Mouse (Mus musculus) yolk sac, embryonic 10.5 days (tissue): ENCODE results near the gene Slc15a3.
A peak's percentile ranks its signal among the peaks of the same experiment; 100 is the strongest.

Source experiments
- DNase-seq: peaks from one replicate; pipeline ENCODE4 v3.0.0-alpha.2; 2017; ENCODE audit warnings: low spot score

The Slc15a3 gene

DNA sequence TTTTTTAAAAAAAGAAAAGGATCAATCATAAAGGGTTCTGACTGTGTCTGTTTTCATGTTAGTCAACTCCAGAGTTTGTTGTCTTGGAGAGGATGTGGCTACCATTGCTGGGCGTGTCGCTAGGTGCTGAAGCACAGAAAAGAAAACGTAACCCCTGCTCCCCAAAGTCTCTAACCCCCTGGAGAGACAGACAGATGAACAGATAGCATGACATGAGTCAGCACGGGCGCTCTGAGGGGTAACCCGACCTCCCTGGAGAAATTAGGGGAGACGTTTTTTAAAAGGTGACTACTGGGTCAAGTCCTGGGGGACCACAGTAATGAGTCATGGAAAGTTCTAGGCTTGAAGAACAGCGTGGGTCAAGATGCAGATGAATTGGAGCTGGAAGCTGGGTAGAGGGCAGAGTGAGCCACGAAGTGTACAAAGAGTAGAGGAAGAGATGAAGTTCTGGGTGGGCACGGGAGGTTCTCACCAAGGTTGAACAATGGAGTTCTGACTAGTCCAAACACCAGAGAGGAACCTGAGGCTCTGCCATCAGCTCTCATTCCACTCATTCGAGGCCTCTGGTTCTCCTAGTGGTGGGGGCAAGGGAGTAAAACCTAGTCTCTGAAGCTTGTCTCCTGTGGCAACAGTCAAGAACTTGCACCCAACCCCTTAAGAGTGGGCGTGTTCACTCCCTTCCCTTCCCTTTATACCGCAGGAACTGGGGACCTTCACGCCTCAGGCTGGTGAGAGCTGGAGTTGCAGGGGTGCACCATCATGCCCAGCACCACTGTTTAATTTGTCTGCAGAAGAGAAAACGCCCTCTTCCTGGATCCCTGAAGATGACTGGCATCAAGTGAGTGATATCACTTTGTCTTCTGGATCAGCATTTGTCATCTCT lies at the start of gene Slc15a3:
TSS of gene Slc15a3 (plus strand) at position 718 of the 883 bp plus-strand sequence.
- no peak for DNase-seq

GRCm38 (mm10) chr19:10790323-10790722 lies 49.2 kb upstream of the Slc15a3 start:
- DNase-seq, result no peak

DNA sequence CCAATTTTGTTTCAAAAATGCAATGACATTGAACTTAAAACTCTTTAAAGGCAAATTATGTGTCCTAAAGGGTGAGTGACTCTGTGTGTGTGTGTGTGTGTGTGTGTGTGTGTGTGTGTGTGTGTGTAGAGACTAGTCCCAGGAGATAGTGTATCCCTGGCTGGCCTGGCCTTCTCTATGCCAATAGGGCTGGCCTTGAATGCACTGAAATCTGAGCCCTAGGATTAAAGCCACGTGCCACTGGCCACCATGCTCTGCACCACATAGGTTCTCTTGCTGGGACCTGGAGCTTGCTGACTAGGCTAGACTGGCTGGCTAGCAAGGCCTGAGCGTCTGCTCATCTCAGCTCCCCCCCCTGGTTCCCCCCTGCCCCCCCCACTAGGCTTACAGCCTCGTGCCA lies 46.5 kb upstream of the Slc15a3 start:
- no peak for DNase-seq

DNA sequence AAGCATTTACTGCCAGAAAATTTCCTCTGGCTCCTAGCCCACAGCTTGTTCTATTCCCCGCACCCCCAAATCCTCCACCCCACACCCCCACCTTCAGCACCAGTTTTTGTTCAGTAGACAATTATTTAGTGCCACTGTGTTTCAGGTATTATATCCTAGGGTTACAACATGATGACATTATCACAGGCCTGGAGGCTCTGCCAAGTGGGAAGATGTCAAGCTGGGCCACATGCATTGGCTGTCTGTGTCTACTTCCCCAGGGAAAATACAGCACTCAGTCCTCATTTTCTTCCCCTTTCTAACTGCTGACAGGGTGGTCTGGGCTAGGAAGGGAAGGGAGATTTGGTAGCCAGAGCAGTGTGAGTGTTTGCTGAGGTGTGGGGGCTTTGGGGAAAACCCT lies 44.6 kb upstream of the Slc15a3 start:
- DNase-seq, result no peak

GRCm38 (mm10) chr19:10798576-10798975 lies 41.0 kb upstream of the Slc15a3 start:
- no peak for DNase-seq

GRCm38 (mm10) chr19:10799155-10799554 lies 40.4 kb upstream of the Slc15a3 start:
- no peak for DNase-seq

- no peak for DNase-seq
Observed at GRCm38 (mm10) chr19:10801070-10801469, 38.5 kb upstream of the Slc15a3 start.

GRCm38 (mm10) chr19:10801906-10802305 lies 37.6 kb upstream of the Slc15a3 start:
- no peak for DNase-seq

DNA sequence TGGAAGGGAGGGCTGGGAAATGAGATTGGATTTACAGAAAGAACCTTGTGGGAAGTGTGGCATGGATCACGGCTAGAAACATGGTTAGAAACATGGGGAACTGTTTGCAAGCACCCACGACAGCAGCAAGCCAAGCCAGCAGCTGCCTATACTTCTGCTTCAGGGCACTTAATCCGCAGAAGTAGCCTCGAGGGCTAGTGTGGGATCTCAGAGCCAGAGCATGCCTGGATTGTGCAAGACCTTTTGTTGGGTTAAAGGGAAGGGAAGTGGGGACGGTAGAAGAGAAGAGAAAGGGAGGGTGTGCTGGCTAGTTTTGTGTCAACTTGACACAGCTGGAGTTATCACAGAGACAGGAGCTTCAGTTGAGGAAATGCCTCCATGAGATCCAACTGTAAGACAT lies 35.8 kb upstream of the Slc15a3 start:
- no peak for DNase-seq

DNA sequence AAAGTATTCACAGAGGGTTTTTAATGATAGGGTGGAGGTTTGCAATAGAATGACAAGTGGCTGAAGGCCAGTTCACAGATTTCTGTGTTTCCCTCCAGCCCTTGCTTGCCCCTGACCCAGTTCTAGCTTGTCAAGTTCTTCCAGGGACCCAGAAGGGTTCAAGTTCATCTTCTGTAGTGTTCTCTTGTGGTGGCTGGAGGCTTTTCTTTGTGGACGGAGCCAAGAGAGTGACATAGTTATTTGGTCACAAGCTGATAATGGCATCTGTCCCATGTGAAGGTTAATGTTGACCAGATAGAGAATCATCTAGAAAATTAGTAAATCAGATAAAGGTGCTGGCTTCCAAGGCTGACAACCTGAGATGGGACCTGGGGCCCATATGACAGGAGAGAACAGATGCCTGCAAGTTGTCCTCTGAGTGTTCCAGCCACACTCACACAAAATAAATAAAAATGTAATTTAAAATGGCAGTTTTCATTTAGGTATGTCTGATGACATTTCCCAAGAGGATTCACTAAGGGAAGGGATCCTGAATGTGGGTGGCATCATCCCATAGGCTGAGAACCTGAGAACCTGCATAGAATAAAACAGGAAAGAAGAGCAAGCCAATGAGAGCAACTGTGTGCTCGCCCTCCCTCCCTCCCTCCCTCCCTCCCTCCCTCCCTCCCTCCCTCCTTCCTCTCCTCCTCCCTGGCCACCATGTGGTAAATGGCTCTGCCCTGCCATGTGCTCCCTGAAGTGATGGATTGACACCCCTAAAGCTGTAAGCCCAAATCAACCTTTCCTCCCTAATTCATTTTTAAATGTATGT lies 34.5 kb upstream of the Slc15a3 start:
- DNase-seq, result no peak

- DNase-seq, result no peak
Observed at GRCm38 (mm10) chr19:10805661-10806285, 33.8 kb upstream of the Slc15a3 start.

- no peak for DNase-seq
Observed at GRCm38 (mm10) chr19:10808524-10809233, 30.8 kb upstream of the Slc15a3 start.

DNA sequence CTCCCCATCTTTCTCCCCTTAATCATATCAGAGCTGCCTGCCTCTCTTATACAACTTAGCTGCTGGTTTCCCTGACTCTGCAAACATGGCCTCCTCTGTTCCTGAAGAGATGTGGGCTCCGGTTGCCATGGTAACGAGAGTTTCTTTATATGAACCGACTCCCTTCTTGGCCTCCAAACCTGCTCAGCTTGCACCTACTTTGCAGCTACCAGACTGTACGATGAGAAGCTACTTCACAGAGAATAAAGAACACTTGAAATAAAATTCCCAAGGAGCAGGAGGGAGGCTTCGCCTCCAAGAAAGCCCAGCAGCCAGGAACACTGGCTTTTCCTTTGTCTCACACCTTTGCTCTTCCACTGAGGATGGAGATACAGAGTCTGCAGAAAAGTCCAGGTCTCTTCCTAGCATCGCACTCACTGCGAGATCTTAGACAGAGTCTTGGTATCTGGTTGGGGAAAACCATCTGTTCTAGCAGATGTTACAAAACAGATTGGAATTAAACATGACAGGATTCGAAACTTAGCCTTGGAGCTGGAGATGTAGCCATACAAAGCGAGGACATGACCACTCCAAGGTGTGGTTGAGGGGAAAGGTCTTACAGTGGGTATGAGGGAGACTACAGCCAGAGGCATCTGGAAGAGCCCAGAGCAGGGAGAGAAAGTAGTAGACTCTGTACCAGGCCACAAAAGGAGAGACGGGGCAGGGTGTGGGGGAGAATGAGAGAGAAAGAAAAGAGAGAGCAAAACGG lies 29.9 kb upstream of the Slc15a3 start:
- DNase-seq, result no peak

GRCm38 (mm10) chr19:10810176-10810492 lies 29.4 kb upstream of the Slc15a3 start:
- no peak for DNase-seq

GRCm38 (mm10) chr19:10811471-10811870 lies 28.1 kb upstream of the Slc15a3 start:
- no peak for DNase-seq

GRCm38 (mm10) chr19:10813039-10813438 lies 26.5 kb upstream of the Slc15a3 start:
- no peak for DNase-seq

- DNase-seq, result no peak
Observed at GRCm38 (mm10) chr19:10813905-10814304, 25.6 kb upstream of the Slc15a3 start.

DNA sequence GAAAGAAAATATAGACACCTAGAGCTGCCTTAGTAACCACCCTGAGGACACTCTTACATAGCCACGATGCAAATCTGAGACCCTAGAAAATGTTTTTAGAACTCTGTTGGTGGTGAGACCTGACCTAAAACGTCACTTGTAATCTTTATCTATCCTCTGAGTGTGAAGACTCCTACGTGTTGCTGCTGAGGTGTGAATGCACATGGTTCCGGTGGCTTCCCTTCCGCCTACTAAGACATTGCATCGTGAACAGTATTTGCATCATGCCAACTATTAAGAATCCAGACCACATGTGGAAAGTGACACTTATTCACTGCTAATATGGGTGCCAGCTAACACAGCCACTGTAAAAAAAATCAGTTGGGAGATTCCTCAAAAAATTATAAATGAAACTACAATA lies 23.7 kb upstream of the Slc15a3 start:
- DNase-seq, result no peak

- no peak for DNase-seq
Observed at GRCm38 (mm10) chr19:10816462-10816861, 23.1 kb upstream of the Slc15a3 start.

GRCm38 (mm10) chr19:10818217-10818946 lies 21.1 kb upstream of the Slc15a3 start:
- DNase-seq, result peak; percentile 8

- no peak for DNase-seq
Observed at GRCm38 (mm10) chr19:10821319-10821718, 18.2 kb upstream of the Slc15a3 start.
